Mouse (Mus musculus): ENCODE results near the gene Arhgap23. TPM values are rescaled to one million over a fixed set of nuclear protein-coding genes. Genes with fewer than 3 reads are reported as not detected.

The Arhgap23 gene
- polyA plus RNA-seq, 1 experiment from 2014 or later = 3.5 TPM

- no peak for ATAC-seq
- peak overlapping the region; percentile 7; the same call in 1 of the 2 replicates for H3K27ac ChIP-seq (ENCODE audit: low read depth, low read length)
- H3K27me3 ChIP-seq (replicated peaks; ENCODE audit: control insufficient read depth, insufficient read depth, low read length) = 0 out of 2 replicates have a peak, but pooled peaks cover 3% of the 10 kb centered on the region
- no peaks in the 10 kb centered on the region for H3K36me3 ChIP-seq (ENCODE audit: control insufficient read depth, insufficient read depth)
- no peak for TF ChIP-seq CTCF (IDR thresholded peaks at IDR 0.05; ENCODE audit: low read depth)
- no peak overlapping the region for H3K4me2 ChIP-seq (replicated peaks; ENCODE audit: low read depth)
- H3K9ac ChIP-seq (ENCODE audit: low read depth, low read length) = no peak overlapping the region
- 20% methylated on average over 3 of the region's 3 CpGs for WGBS
- no peak overlapping the region for H3K4me3 ChIP-seq (ENCODE audit: low read depth, low read length)
- H3K9me3 ChIP-seq (ENCODE audit: control insufficient read depth) = no peaks in the 10 kb centered on the region
- H3K4me1 ChIP-seq (replicated peaks; ENCODE audit: control insufficient read depth, insufficient read depth, low read length) = no peaks in the 10 kb centered on the region; the same call in 1 of the 2 replicates
These were observed 3.2 kb upstream of the Arhgap23 start for GRCm38 (mm10) chr11:97412117-97412516.

GRCm38 (mm10) chr11:97412808-97413347 is 2.5 kb upstream of the Arhgap23 start:
- no peaks in the 10 kb centered on the region; the same call in 1 of the 2 replicates for H3K4me1 ChIP-seq (replicated peaks; ENCODE audit: control insufficient read depth, insufficient read depth, low read length)
- no peaks in the 10 kb centered on the region for H3K36me3 ChIP-seq (ENCODE audit: control insufficient read depth, insufficient read depth)
- no peaks in the 10 kb centered on the region for H3K27me3 ChIP-seq (replicated peaks; ENCODE audit: control insufficient read depth, insufficient read depth, low read length)
- no peak overlapping the region for H3K4me2 ChIP-seq (replicated peaks; ENCODE audit: low read depth)
- no peak overlapping the region for H3K9ac ChIP-seq (ENCODE audit: low read depth, low read length)
- 62% methylated on average over 10 of the region's 10 CpGs for WGBS
- H3K27ac ChIP-seq (ENCODE audit: low read depth, low read length) = no peak overlapping the region; the same call in 1 of the 2 replicates
- ATAC-seq = no peak
- TF ChIP-seq CTCF (IDR thresholded peaks at IDR 0.05; ENCODE audit: low read depth) = no peak
- H3K4me3 ChIP-seq (ENCODE audit: low read depth, low read length) = no peak overlapping the region
- no peaks in the 10 kb centered on the region for H3K9me3 ChIP-seq (ENCODE audit: control insufficient read depth)

GRCm38 (mm10) chr11:97415712-97416636 is 641 bp downstream of the Arhgap23 start:
- TF ChIP-seq CTCF (IDR thresholded peaks at IDR 0.05; ENCODE audit: low read depth) = 0 out of 2 replicates have a peak, but pooled peaks have one; percentile 11
- peak overlapping the region; percentile 81 for H3K4me3 ChIP-seq (ENCODE audit: low read depth, low read length)
- H3K4me2 ChIP-seq (replicated peaks; ENCODE audit: low read depth) = peak overlapping the region; percentile 93
- ATAC-seq = peak; percentile 50
- H3K9ac ChIP-seq (ENCODE audit: low read depth, low read length) = peak overlapping the region; percentile 79
- no peaks in the 10 kb centered on the region for H3K9me3 ChIP-seq (ENCODE audit: control insufficient read depth)
- peak overlapping the region; percentile 58 for H3K27ac ChIP-seq (ENCODE audit: low read depth, low read length)
- no peaks in the 10 kb centered on the region for H3K36me3 ChIP-seq (ENCODE audit: control insufficient read depth, insufficient read depth)
- no peaks in the 10 kb centered on the region; the same call in 1 of the 2 replicates for H3K4me1 ChIP-seq (replicated peaks; ENCODE audit: control insufficient read depth, insufficient read depth, low read length)
- 3% methylated on average over 44 of the region's 49 CpGs for WGBS
- H3K27me3 ChIP-seq (replicated peaks; ENCODE audit: control insufficient read depth, insufficient read depth, low read length) = no peaks in the 10 kb centered on the region

GRCm38 (mm10) chr11:97416637-97417035 is 1.3 kb downstream of the Arhgap23 start:
- 21% methylated on average over 5 of the region's 5 CpGs for WGBS
- Histone ChIP-seq H3K36me3 (ENCODE audit: control insufficient read depth, insufficient read depth) (no peaks in the 10 kb centered on the region), H3K4me3 (ENCODE audit: low read depth, low read length) (no peak overlapping the region), H3K27ac (ENCODE audit: low read depth, low read length) (no peak overlapping the region), H3K4me2 (replicated peaks; ENCODE audit: low read depth) (peak overlapping the region; percentile 93), H3K9ac (ENCODE audit: low read depth, low read length) (no peak overlapping the region), H3K27me3 (replicated peaks; ENCODE audit: control insufficient read depth, insufficient read depth, low read length) (no peaks in the 10 kb centered on the region), H3K9me3 (ENCODE audit: control insufficient read depth) (no peaks in the 10 kb centered on the region), H3K4me1 (replicated peaks; ENCODE audit: control insufficient read depth, insufficient read depth, low read length) (no peaks in the 10 kb centered on the region; the same call in 1 of the 2 replicates)
- no peak for ATAC-seq
- no peak for TF ChIP-seq CTCF (IDR thresholded peaks at IDR 0.05; ENCODE audit: low read depth)

- Histone ChIP-seq H3K27ac (ENCODE audit: low read depth, low read length) (no peak overlapping the region), H3K4me3 (ENCODE audit: low read depth, low read length) (no peak overlapping the region), H3K27me3 (replicated peaks; ENCODE audit: control insufficient read depth, insufficient read depth, low read length) (no peaks in the 10 kb centered on the region), H3K36me3 (ENCODE audit: control insufficient read depth, insufficient read depth) (no peaks in the 10 kb centered on the region), H3K4me2 (replicated peaks; ENCODE audit: low read depth) (no peak overlapping the region), H3K9me3 (ENCODE audit: control insufficient read depth) (no peaks in the 10 kb centered on the region), H3K9ac (ENCODE audit: low read depth, low read length) (no peak overlapping the region), H3K4me1 (replicated peaks; ENCODE audit: control insufficient read depth, insufficient read depth, low read length) (no peaks in the 10 kb centered on the region; the same call in 1 of the 2 replicates)
- no peak for TF ChIP-seq CTCF (IDR thresholded peaks at IDR 0.05; ENCODE audit: low read depth)
- ATAC-seq = no peak
- WGBS = 81% methylated on average over 14 of the region's 14 CpGs
These were observed 3.7 kb downstream of the Arhgap23 start for GRCm38 (mm10) chr11:97418834-97419539.

GRCm38 (mm10) chr11:97419540-97419900 is 4.2 kb downstream of the Arhgap23 start:
- no peaks in the 10 kb centered on the region for H3K36me3 ChIP-seq (ENCODE audit: control insufficient read depth, insufficient read depth)
- H3K27me3 ChIP-seq (replicated peaks; ENCODE audit: control insufficient read depth, insufficient read depth, low read length) = no peaks in the 10 kb centered on the region
- H3K4me3 ChIP-seq (ENCODE audit: low read depth, low read length) = no peak overlapping the region
- no peak overlapping the region for H3K4me2 ChIP-seq (replicated peaks; ENCODE audit: low read depth)
- no peak for TF ChIP-seq CTCF (IDR thresholded peaks at IDR 0.05; ENCODE audit: low read depth)
- H3K27ac ChIP-seq (ENCODE audit: low read depth, low read length) = no peak overlapping the region
- ATAC-seq = no peak
- H3K9ac ChIP-seq (ENCODE audit: low read depth, low read length) = no peak overlapping the region
- WGBS = 60% methylated on average over 5 of the region's 5 CpGs
- no peaks in the 10 kb centered on the region; the same call in 1 of the 2 replicates for H3K4me1 ChIP-seq (replicated peaks; ENCODE audit: control insufficient read depth, insufficient read depth, low read length)
- no peaks in the 10 kb centered on the region for H3K9me3 ChIP-seq (ENCODE audit: control insufficient read depth)

Measured in intestine, postnatal 0 days (tissue).